Mouse (Mus musculus): ENCODE results near the gene Chd9. TPM values are rescaled to one million over a fixed set of nuclear protein-coding genes. Genes with fewer than 3 reads are reported as not detected.

Gene Chd9
- polyA plus RNA-seq, 1 experiment from 2014 or later = 62.9 TPM

DNA sequence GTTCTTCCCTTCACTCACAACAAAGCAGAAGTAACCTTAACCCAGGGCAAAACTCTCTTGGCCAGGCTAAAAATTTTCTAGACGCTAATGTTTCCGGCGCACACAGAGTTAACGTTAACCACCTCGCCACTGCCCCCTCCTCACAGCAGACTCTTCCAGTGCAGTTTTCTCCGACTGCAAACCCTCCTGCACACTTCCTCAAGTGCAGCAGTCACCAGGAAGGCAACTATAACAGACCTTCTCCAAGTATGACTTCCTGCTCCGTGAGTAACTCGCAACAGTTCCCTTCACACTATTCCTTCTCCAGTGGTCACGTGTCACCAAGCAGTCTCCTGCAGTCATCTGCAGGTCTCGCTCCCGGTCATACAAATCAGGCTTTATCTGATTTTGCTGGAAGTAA, 104.8 kb downstream of the Chd9 start:
- peak; percentile 13 for DNase-seq (ENCODE audit: low spot score)
- H3K27ac ChIP-seq (ENCODE audit: low read depth, low read length) = no peak overlapping the region
- H3K9me3 ChIP-seq (ENCODE audit: control insufficient read depth, low read length) = no peaks in the 10 kb centered on the region
- no peaks in the 10 kb centered on the region for H3K27me3 ChIP-seq (ENCODE audit: control insufficient read depth, insufficient read depth, low read length)
- no peak overlapping the region for H3K9ac ChIP-seq (ENCODE audit: low read length)
- ATAC-seq (ENCODE audit: insufficient read depth, low FRiP score, low TSS enrichment) = no peak
- no peaks in the 10 kb centered on the region for H3K4me1 ChIP-seq (ENCODE audit: control insufficient read depth, insufficient read depth, low read length)
- 66% methylated on average over 11 of the region's 11 CpGs for WGBS
- H3K36me3 ChIP-seq (ENCODE audit: control insufficient read depth, insufficient read depth, low read length) = no peaks in the 10 kb centered on the region
- no peak overlapping the region for H3K4me2 ChIP-seq (ENCODE audit: low read depth)
- no peak overlapping the region for H3K4me3 ChIP-seq (ENCODE audit: low read depth, low read length)

- H3K4me3 ChIP-seq (ENCODE audit: low read depth, low read length) = no peak overlapping the region
- DNase-seq (ENCODE audit: low spot score) (no peak), ATAC-seq (ENCODE audit: insufficient read depth, low FRiP score, low TSS enrichment) (no peak)
- 91% methylated on average over 1 of the region's 1 CpGs for WGBS
- H3K9me3 ChIP-seq (ENCODE audit: control insufficient read depth, low read length) = no peaks in the 10 kb centered on the region
- no peaks in the 10 kb centered on the region for H3K27me3 ChIP-seq (ENCODE audit: control insufficient read depth, insufficient read depth, low read length)
- H3K4me1 ChIP-seq (ENCODE audit: control insufficient read depth, insufficient read depth, low read length) = no peaks in the 10 kb centered on the region
- no peak overlapping the region for H3K27ac ChIP-seq (ENCODE audit: low read depth, low read length)
- no peak overlapping the region for H3K4me2 ChIP-seq (ENCODE audit: low read depth)
- no peak overlapping the region for H3K9ac ChIP-seq (ENCODE audit: low read length)
- no peaks in the 10 kb centered on the region for H3K36me3 ChIP-seq (ENCODE audit: control insufficient read depth, insufficient read depth, low read length)
Measured at GRCm38 (mm10) chr8:90934786-90935185, 106.6 kb downstream of the Chd9 start.

DNA sequence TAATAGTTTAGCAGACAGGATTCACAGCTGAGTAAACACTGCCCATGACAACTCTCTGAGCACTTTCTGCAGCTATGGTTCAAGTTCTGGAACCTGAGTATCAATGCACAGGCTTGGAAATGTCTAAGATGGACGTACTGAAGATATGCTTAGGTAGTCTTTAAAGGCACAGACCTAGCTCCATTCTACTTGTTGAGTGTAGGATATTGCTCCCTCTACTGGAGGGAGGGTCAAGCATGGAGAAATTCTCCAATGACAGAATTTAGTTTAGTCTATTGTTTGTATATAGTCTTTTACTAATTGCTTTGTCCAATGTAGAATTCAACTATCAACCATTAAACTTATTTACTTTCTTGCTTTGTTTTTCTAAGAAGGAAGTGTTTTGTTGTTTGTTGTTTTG, 108.7 kb downstream of the Chd9 start:
- WGBS = 52% methylated on average over 1 of the region's 1 CpGs
- no peak overlapping the region for H3K4me3 ChIP-seq (ENCODE audit: low read depth, low read length)
- H3K36me3 ChIP-seq (ENCODE audit: control insufficient read depth, insufficient read depth, low read length) = no peaks in the 10 kb centered on the region
- no peaks in the 10 kb centered on the region for H3K27me3 ChIP-seq (ENCODE audit: control insufficient read depth, insufficient read depth, low read length)
- ATAC-seq (ENCODE audit: insufficient read depth, low FRiP score, low TSS enrichment) = no peak
- DNase-seq (ENCODE audit: low spot score) = no peak
- H3K9ac ChIP-seq (ENCODE audit: low read length) = no peak overlapping the region
- no peak overlapping the region for H3K4me2 ChIP-seq (ENCODE audit: low read depth)
- H3K27ac ChIP-seq (ENCODE audit: low read depth, low read length) = no peak overlapping the region
- no peaks in the 10 kb centered on the region for H3K9me3 ChIP-seq (ENCODE audit: control insufficient read depth, low read length)
- no peaks in the 10 kb centered on the region for H3K4me1 ChIP-seq (ENCODE audit: control insufficient read depth, insufficient read depth, low read length)

DNA sequence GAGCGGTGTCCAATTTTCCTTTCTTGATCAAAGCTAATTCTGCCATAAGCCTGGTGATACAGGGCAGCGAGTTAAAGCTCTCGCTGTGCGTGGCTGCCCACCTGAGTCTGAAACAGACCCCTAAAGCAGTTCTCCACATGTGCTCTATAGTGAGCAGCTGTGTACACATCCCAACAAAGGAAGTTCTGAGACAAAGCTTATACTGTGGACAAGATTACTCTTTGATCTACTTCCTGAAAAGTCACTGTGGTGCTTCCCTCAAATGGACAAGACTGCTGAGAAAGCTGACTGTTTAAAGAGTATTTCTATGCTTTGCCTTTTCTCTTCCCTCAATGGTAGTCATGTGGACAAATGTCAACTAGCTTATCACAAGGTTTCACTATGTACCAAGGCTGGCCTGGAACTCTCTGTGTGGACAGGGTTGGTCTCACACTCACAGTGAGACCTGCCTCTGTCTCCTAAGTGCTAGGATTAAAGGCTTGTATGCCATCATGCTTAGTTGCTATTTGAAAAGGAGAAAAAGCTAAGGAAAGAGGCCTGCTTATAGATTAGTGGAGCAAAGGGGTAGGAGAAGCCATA, 110.3 kb downstream of the Chd9 start:
- Histone ChIP-seq H3K4me2 (ENCODE audit: low read depth) (no peak overlapping the region), H3K27me3 (ENCODE audit: control insufficient read depth, insufficient read depth, low read length) (no peaks in the 10 kb centered on the region), H3K36me3 (ENCODE audit: control insufficient read depth, insufficient read depth, low read length) (no peaks in the 10 kb centered on the region), H3K4me1 (ENCODE audit: control insufficient read depth, insufficient read depth, low read length) (no peaks in the 10 kb centered on the region), H3K9me3 (ENCODE audit: control insufficient read depth, low read length) (no peaks in the 10 kb centered on the region), H3K9ac (ENCODE audit: low read length) (no peak overlapping the region), H3K4me3 (ENCODE audit: low read depth, low read length) (no peak overlapping the region), H3K27ac (ENCODE audit: low read depth, low read length) (no peak overlapping the region)
- DNase-seq (ENCODE audit: low spot score) (no peak), ATAC-seq (ENCODE audit: insufficient read depth, low FRiP score, low TSS enrichment) (no peak)
- WGBS = 74% methylated on average over 4 of the region's 4 CpGs

DNA sequence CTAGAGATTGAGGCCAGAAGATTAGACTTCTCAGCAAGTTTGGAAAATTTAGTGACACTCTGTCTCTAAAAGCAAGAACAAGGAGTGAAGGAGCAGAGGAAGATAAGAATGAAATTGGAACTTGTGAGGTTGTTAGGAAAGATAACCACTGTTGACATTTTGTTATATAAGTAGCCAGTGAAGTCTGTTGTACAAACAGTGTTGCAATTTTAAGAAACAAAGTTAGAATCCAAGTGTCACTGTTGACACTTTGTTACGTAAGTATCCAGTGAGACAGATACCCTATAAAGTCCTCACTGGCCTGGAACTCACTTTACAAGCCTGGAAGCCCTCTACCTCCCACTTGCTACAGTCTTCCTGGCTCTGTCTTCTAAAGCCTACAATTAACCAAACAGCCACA, 111.7 kb downstream of the Chd9 start:
- 81% methylated on average over 1 of the region's 1 CpGs for WGBS

DNA sequence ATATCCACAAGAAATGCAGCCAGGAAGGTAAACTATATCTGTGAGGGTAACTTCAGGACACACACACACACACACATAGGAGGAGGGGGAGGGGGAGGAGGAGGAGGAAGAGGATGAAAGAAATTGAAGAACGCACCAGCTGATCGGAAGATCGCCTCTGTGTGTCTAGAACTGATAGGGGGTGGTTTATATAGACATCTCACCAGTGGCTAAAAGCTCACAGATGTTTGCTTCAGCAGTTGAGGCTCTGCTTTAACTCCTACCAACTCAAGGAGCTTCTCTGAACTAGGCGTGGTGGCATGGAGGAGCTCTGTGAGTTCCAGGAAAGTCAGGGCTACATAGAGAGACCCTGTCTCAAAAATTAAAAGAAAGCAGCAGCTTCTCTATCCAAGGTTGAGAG, 115.6 kb downstream of the Chd9 start:
- DNase-seq (ENCODE audit: low spot score) = no peak
- H3K4me3 ChIP-seq (ENCODE audit: low read depth, low read length) = no peak overlapping the region
- H3K27me3 ChIP-seq (ENCODE audit: control insufficient read depth, insufficient read depth, low read length) = no peaks in the 10 kb centered on the region
- H3K9ac ChIP-seq (ENCODE audit: low read length) = no peak overlapping the region
- no peaks in the 10 kb centered on the region for H3K9me3 ChIP-seq (ENCODE audit: control insufficient read depth, low read length)
- no peak overlapping the region for H3K4me2 ChIP-seq (ENCODE audit: low read depth)
- no peak overlapping the region for H3K27ac ChIP-seq (ENCODE audit: low read depth, low read length)
- H3K4me1 ChIP-seq (ENCODE audit: control insufficient read depth, insufficient read depth, low read length) = no peaks in the 10 kb centered on the region
- ATAC-seq (ENCODE audit: insufficient read depth, low FRiP score, low TSS enrichment) = no peak
- no peaks in the 10 kb centered on the region for H3K36me3 ChIP-seq (ENCODE audit: control insufficient read depth, insufficient read depth, low read length)
- 88% methylated on average over 4 of the region's 4 CpGs for WGBS

More for the DNA sequence above, 111.7 kb downstream of the Chd9 start:
- no peaks in the 10 kb centered on the region for H3K36me3 ChIP-seq (ENCODE audit: control insufficient read depth, insufficient read depth, low read length)
- H3K4me1 ChIP-seq (ENCODE audit: control insufficient read depth, insufficient read depth, low read length) = no peaks in the 10 kb centered on the region
- no peak overlapping the region for H3K27ac ChIP-seq (ENCODE audit: low read depth, low read length)
- no peak for DNase-seq (ENCODE audit: low spot score)
- no peak overlapping the region for H3K9ac ChIP-seq (ENCODE audit: low read length)
- H3K4me3 ChIP-seq (ENCODE audit: low read depth, low read length) = no peak overlapping the region
- no peak for ATAC-seq (ENCODE audit: insufficient read depth, low FRiP score, low TSS enrichment)
- no peaks in the 10 kb centered on the region for H3K9me3 ChIP-seq (ENCODE audit: control insufficient read depth, low read length)
- no peak overlapping the region for H3K4me2 ChIP-seq (ENCODE audit: low read depth)
- H3K27me3 ChIP-seq (ENCODE audit: control insufficient read depth, insufficient read depth, low read length) = no peaks in the 10 kb centered on the region

GRCm38 (mm10) chr8:90954802-90955760, 126.9 kb downstream of the Chd9 start:
- H3K36me3 ChIP-seq (ENCODE audit: control insufficient read depth, insufficient read depth, low read length) = no peaks in the 10 kb centered on the region
- H3K4me3 ChIP-seq (ENCODE audit: low read depth, low read length) = peak overlapping the region; percentile 37
- H3K9me3 ChIP-seq (ENCODE audit: control insufficient read depth, low read length) = no peaks in the 10 kb centered on the region
- peak overlapping the region; percentile 56 for H3K4me2 ChIP-seq (ENCODE audit: low read depth)
- no peaks in the 10 kb centered on the region for H3K27me3 ChIP-seq (ENCODE audit: control insufficient read depth, insufficient read depth, low read length)
- peak; percentile 83 for DNase-seq (ENCODE audit: low spot score)
- peak overlapping the region; percentile 97 for H3K27ac ChIP-seq (ENCODE audit: low read depth, low read length)
- 3% methylated on average over 21 of the region's 21 CpGs for WGBS
- H3K4me1 ChIP-seq (ENCODE audit: control insufficient read depth, insufficient read depth, low read length) = peaks cover 2% of the 10 kb centered on the region; the same call in 1 of the 2 replicates
- H3K9ac ChIP-seq (ENCODE audit: low read length) = peak overlapping the region; percentile 63
- ATAC-seq (ENCODE audit: insufficient read depth, low FRiP score, low TSS enrichment) = peak; percentile 93

DNA sequence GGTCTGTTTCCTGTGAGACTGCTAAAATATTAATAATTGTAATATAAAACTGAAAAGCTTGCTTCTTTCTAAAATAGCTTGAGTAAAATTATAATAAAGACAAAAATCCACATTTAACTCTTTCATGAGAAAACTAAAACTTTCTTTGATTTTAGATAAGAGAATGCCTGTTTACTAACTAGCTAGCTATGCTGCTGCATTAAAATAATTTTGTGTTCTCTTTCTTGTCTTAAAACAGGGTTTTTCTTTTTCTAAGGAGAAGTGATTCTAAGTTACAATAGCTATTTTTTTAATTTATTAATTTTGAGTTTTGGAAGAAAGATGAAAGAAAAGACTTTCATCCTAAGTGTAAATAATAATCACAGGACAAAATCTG, 127.6 kb downstream of the Chd9 start:
- Histone ChIP-seq H3K4me2 (ENCODE audit: low read depth) (peak overlapping the region; percentile 56), H3K9me3 (ENCODE audit: control insufficient read depth, low read length) (no peaks in the 10 kb centered on the region), H3K36me3 (ENCODE audit: control insufficient read depth, insufficient read depth, low read length) (no peaks in the 10 kb centered on the region), H3K27ac (ENCODE audit: low read depth, low read length) (peak overlapping the region; percentile 97), H3K9ac (ENCODE audit: low read length) (peak overlapping the region; percentile 63), H3K4me3 (ENCODE audit: low read depth, low read length) (peak overlapping the region; percentile 37), H3K27me3 (ENCODE audit: control insufficient read depth, insufficient read depth, low read length) (no peaks in the 10 kb centered on the region), H3K4me1 (ENCODE audit: control insufficient read depth, insufficient read depth, low read length) (peaks cover 3% of the 10 kb centered on the region; the same call in 1 of the 2 replicates)
- ATAC-seq (ENCODE audit: insufficient read depth, low FRiP score, low TSS enrichment) (no peak), DNase-seq (ENCODE audit: low spot score) (no peak)

- peak overlapping the region; percentile 55 for H3K4me2 ChIP-seq (ENCODE audit: low read depth)
- WGBS = 61% methylated on average over 9 of the region's 9 CpGs
- peak overlapping the region; percentile 40; the same call in 1 of the 2 replicates for H3K9ac ChIP-seq (ENCODE audit: low read length)
- peaks cover 4% of the 10 kb centered on the region; the same call in 1 of the 2 replicates for H3K4me1 ChIP-seq (ENCODE audit: control insufficient read depth, insufficient read depth, low read length)
- no peaks in the 10 kb centered on the region for H3K36me3 ChIP-seq (ENCODE audit: control insufficient read depth, insufficient read depth, low read length)
- no peaks in the 10 kb centered on the region for H3K9me3 ChIP-seq (ENCODE audit: control insufficient read depth, low read length)
- DNase-seq (ENCODE audit: low spot score) (no peak), ATAC-seq (ENCODE audit: insufficient read depth, low FRiP score, low TSS enrichment) (no peak)
- H3K27me3 ChIP-seq (ENCODE audit: control insufficient read depth, insufficient read depth, low read length) = no peaks in the 10 kb centered on the region
- no peak overlapping the region for H3K27ac ChIP-seq (ENCODE audit: low read depth, low read length)
- peak overlapping the region; percentile 19 for H3K4me3 ChIP-seq (ENCODE audit: low read depth, low read length)
Measured at GRCm38 (mm10) chr8:90956390-90956789, 128.2 kb downstream of the Chd9 start.
